Mouse (Mus musculus): ENCODE data around the gene Bcas1.
A peak's percentile ranks its signal among the peaks of the same experiment; 100 is the strongest.
"Not testable (repeated sequence)": the region's sequence is repeated elsewhere in the genome, so short reads cannot be mapped to it uniquely, and the experiment has no call there.

Gene Bcas1

GRCm38 (mm10) chr2:170427704-170428103, at the start of gene Bcas1:
Gene Bcas1 (minus strand): TSS chr2:170427845.
- no peak for DNase-seq

- DNase-seq = peak in 1 of 2 experiments; percentile 14
These were observed 49.0 kb upstream of the Bcas1 start for GRCm38 (mm10) chr2:170476643-170477042.

- peak in 1 of 2 experiments; percentile 40 for DNase-seq
These were observed 48.6 kb upstream of the Bcas1 start for GRCm38 (mm10) chr2:170476215-170476614.

GRCm38 (mm10) chr2:170475164-170475563, 47.5 kb upstream of the Bcas1 start:
- DNase-seq = no peak

- DNase-seq = no peak
These were observed 46.5 kb upstream of the Bcas1 start for GRCm38 (mm10) chr2:170474125-170474524.

GRCm38 (mm10) chr2:170470591-170470990, 42.9 kb upstream of the Bcas1 start:
- no peak for DNase-seq

GRCm38 (mm10) chr2:170469616-170470308, 42.1 kb upstream of the Bcas1 start:
- DNase-seq = no peak

- peak in 1 of 2 experiments; percentile 34 for DNase-seq
These were observed 40.4 kb upstream of the Bcas1 start for GRCm38 (mm10) chr2:170468009-170468408.

GRCm38 (mm10) chr2:170464817-170465216, 37.2 kb upstream of the Bcas1 start:
- DNase-seq = no peak

- DNase-seq = no peak
These were observed 34.0 kb upstream of the Bcas1 start for GRCm38 (mm10) chr2:170461652-170462051.

- no peak for DNase-seq
These were observed 32.2 kb upstream of the Bcas1 start for GRCm38 (mm10) chr2:170459805-170460204.

- no peak for DNase-seq
These were observed 31.5 kb upstream of the Bcas1 start for GRCm38 (mm10) chr2:170459183-170459582.

GRCm38 (mm10) chr2:170453809-170454208, 26.2 kb upstream of the Bcas1 start:
- not testable (repeated sequence) for DNase-seq

GRCm38 (mm10) chr2:170450933-170451332, 23.3 kb upstream of the Bcas1 start:
- DNase-seq = peak; percentile 77 to 85

- no peak for DNase-seq
These were observed 20.0 kb upstream of the Bcas1 start for GRCm38 (mm10) chr2:170447651-170448050.

GRCm38 (mm10) chr2:170446843-170447383, 19.3 kb upstream of the Bcas1 start:
- DNase-seq = no peak

- peak; percentile 21 to 55 for DNase-seq
These were observed 18.2 kb upstream of the Bcas1 start for GRCm38 (mm10) chr2:170445861-170446260.

GRCm38 (mm10) chr2:170442535-170442934, 14.9 kb upstream of the Bcas1 start:
- peak in 1 of 2 experiments; percentile 14 for DNase-seq

- no peak for DNase-seq
These were observed 11.1 kb upstream of the Bcas1 start for GRCm38 (mm10) chr2:170438782-170439181.

- DNase-seq = no peak
These were observed 8.6 kb upstream of the Bcas1 start for GRCm38 (mm10) chr2:170436204-170436603.

- DNase-seq = no peak
These were observed 4.5 kb upstream of the Bcas1 start for GRCm38 (mm10) chr2:170432152-170432551.

GRCm38 (mm10) chr2:170428966-170429365, 1.3 kb upstream of the Bcas1 start:
- no peak for DNase-seq

GRCm38 (mm10) chr2:170424131-170424530, 3.5 kb downstream of the Bcas1 start:
- peak; percentile 6 to 27 for DNase-seq

- no peak for DNase-seq
These were observed 5.7 kb downstream of the Bcas1 start for GRCm38 (mm10) chr2:170421924-170422323.

- DNase-seq = peak in 1 of 2 experiments; percentile 54
These were observed 8.9 kb downstream of the Bcas1 start for GRCm38 (mm10) chr2:170418748-170419147.

Measured in lung, postnatal 4 days (tissue).